Mouse (Mus musculus) naive thymus-derived CD4-positive, alpha-beta T cell, adult 2 months (primary cell): ENCODE results near the gene Mgea5.
A peak's percentile ranks its signal among the peaks of the same experiment; 100 is the strongest.

ENCODE experiments used
- DNase-seq: peaks from one replicate; pipeline ENCODE4 v3.0.0-alpha.2; 2011; ENCODE audit warnings: low read depth

The Mgea5 gene

GRCm38 (mm10) chr19:45731658-45732057 lies 52.0 kb downstream of the Mgea5 start:
- DNase-seq = no peak

- DNase-seq = no peak
Observed at GRCm38 (mm10) chr19:45730042-45730441, 53.6 kb downstream of the Mgea5 start.

- DNase-seq = peak; percentile 25
Observed at GRCm38 (mm10) chr19:45727231-45727630, 56.4 kb downstream of the Mgea5 start.

- DNase-seq = no peak
Observed at GRCm38 (mm10) chr19:45725677-45726277, 57.9 kb downstream of the Mgea5 start.

GRCm38 (mm10) chr19:45722188-45722587 lies 61.4 kb downstream of the Mgea5 start:
- DNase-seq = no peak

- no peak for DNase-seq
Observed at GRCm38 (mm10) chr19:45718286-45718685, 65.4 kb downstream of the Mgea5 start.

- no peak for DNase-seq
Observed at GRCm38 (mm10) chr19:45717493-45718220, 66.0 kb downstream of the Mgea5 start.

- no peak for DNase-seq
Observed at GRCm38 (mm10) chr19:45708704-45709103, 74.9 kb downstream of the Mgea5 start.
